Mouse (Mus musculus): Measurements from ENCODE around the gene Snap47. TPM values are rescaled to one million over a fixed set of nuclear protein-coding genes. Genes with fewer than 3 reads are reported as not detected.

The Snap47 gene
- total and polyA plus RNA-seq, 3 experiments, result 95.9 to 102 (median 101) TPM

DNA sequence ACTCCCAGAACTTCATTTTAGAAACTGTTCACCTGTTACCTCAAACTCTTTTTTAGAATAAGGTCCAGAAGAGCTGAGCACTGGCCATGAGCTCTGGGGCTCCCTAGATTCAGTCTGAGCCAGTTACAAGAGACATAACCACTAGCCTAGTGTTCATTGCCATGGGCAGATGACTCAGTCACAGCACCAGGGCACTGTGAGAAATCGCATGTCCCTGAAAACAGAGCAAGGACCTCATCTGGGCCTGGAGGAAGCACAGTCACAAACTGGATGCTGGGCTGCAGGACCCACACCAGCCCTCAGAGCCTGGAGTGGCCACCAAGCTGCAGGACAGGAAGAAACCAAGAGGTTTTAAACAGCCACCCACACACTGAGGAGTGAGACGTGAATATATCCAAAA, 40.1 kb downstream of the Snap47 start:
- no peaks in the 10 kb centered on the region for H3K27me3 ChIP-seq (replicated peaks)
- H3K9ac ChIP-seq (ENCODE audit: insufficient read depth, low read depth), result no peak overlapping the region
- H3K4me3 ChIP-seq (replicated peaks in 1 of 3; ENCODE audit: low read depth in 2 of 3, low read length in 2 of 3, poor library complexity in 1 of 3), result no peak overlapping the region
- dilution Hi-C loops (cut with MboI; ENCODE audit: extremely low pct_ligation_motif_present, extremely low pct_unique_long_range_greater_than_20kb, low sequenced_read_pairs), result no loop called here
- no peaks in the 10 kb centered on the region for H3K9me3 ChIP-seq (replicated peaks; ENCODE audit: low read length)
- no peak for TF ChIP-seq ETS1 (conservative IDR thresholded peaks at IDR 0.05; ENCODE audit: low read depth, low read length)
- TF ChIP-seq KAT2A (IDR thresholded peaks at IDR 0.05; ENCODE audit: insufficient replicate concordance, low read length), result no peak
- no peak for TF ChIP-seq CHD2 (IDR thresholded peaks at IDR 0.05; ENCODE audit: low read length)
- no peak for TF ChIP-seq HCFC1 (IDR thresholded peaks at IDR 0.05; ENCODE audit: low read depth, low read length)
- no peak for TF ChIP-seq MEF2A (IDR thresholded peaks at IDR 0.05; ENCODE audit: borderline replicate concordance, low read depth, low read length)
- TF ChIP-seq IRF4 (IDR thresholded peaks at IDR 0.05; ENCODE audit: low read depth, low read length), result no peak
- no peak for TF ChIP-seq MAX (IDR thresholded peaks at IDR 0.05; ENCODE audit: low read length)
- TF ChIP-seq GABPA (IDR thresholded peaks at IDR 0.05; ENCODE audit: insufficient replicate concordance, low read depth, low read length), result no peak
- TF ChIP-seq SIN3A (IDR thresholded peaks at IDR 0.05; ENCODE audit: low read length), result no peak
- TF ChIP-seq TCF12 (IDR thresholded peaks at IDR 0.05; ENCODE audit: low read depth, low read length), result no peak
- no peak for TF ChIP-seq JUN (IDR thresholded peaks at IDR 0.05; ENCODE audit: insufficient read depth, low read depth, low read length)
- no peak for TF ChIP-seq E2F4 (IDR thresholded peaks at IDR 0.05; ENCODE audit: insufficient replicate concordance, low read depth, low read length)
- TF ChIP-seq CTCF (conservative IDR thresholded peaks at IDR 0.05 in 1 of 2, IDR thresholded peaks at IDR 0.05 in 1 of 2; ENCODE audit: low read depth in 2 of 2, low read length in 2 of 2), result no peak
- no peak for TF ChIP-seq UBTF (IDR thresholded peaks at IDR 0.05; ENCODE audit: low read depth, low read length)
- no peak for TF ChIP-seq ELF1 (IDR thresholded peaks at IDR 0.05; ENCODE audit: low read depth, low read length)
- no peak for TF ChIP-seq USF1 (IDR thresholded peaks at IDR 0.05; ENCODE audit: low read depth, low read length)
- TF ChIP-seq RCOR1 (conservative IDR thresholded peaks at IDR 0.05; ENCODE audit: low read depth, low read length), result no peak
- TF ChIP-seq MAZ (IDR thresholded peaks at IDR 0.05; ENCODE audit: low read depth, low read length), result no peak
- TF ChIP-seq ZC3H11A (IDR thresholded peaks at IDR 0.05; ENCODE audit: low read depth, low read length), result no peak
- H3K36me3 ChIP-seq (replicated peaks in 1 of 2; ENCODE audit: control insufficient read depth in 1 of 2, insufficient read depth in 1 of 2, low read length in 1 of 2), result peaks cover 70 to 96% of the 10 kb centered on the region in 2 experiments
- H3K4me1 ChIP-seq (ENCODE audit: control insufficient read depth in 1 of 2, insufficient read depth in 2 of 2), result peaks cover 0 to 6% of the 10 kb centered on the region in 2 experiments; a peak in 2 of 4 replicates
- H3K79me2 ChIP-seq (replicated peaks; ENCODE audit: control insufficient read depth, extremely low read depth, insufficient read depth, poor library complexity, severe bottlenecking), result no peaks in the 10 kb centered on the region
- no peak overlapping the region for H3K4me2 ChIP-seq (ENCODE audit: insufficient read depth, low read depth, poor library complexity, severe bottlenecking)
- in situ Hi-C loops (cut with MboI; ENCODE audit: low pct_ligation_motif_present, low pct_unique_long_range_greater_than_20kb, low sequenced_read_pairs), result no loop called here
- no peak overlapping the region for H3K27ac ChIP-seq (ENCODE audit: insufficient read depth, low read depth)
- DNase-seq (ENCODE audit: extremely low read depth), result no peak

DNA sequence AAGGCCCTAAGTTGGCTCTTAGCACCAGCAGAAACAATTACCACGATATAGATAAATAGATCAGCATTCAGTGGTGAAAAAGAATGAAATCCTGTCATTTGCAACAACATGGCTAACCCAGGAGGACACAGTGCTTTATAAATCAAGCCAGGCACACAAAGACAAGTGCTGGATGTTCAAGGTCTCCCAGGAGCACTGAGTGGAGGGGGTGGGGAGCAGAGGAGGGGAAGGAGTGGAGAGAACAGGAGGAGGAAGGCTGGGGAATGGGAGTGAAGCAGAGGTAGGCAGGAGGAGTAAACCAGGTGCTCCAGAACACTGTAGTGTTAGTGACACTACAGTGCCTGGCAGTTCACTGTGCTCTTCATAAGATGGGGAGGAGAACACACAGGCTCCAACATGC, 45.2 kb downstream of the Snap47 start:
- no peaks in the 10 kb centered on the region for H3K4me1 ChIP-seq (ENCODE audit: control insufficient read depth in 1 of 2, insufficient read depth in 2 of 2)
- H3K4me3 ChIP-seq (replicated peaks in 1 of 3; ENCODE audit: low read depth in 2 of 3, low read length in 2 of 3, poor library complexity in 1 of 3), result no peak overlapping the region
- no peak overlapping the region for H3K9ac ChIP-seq (ENCODE audit: insufficient read depth, low read depth)
- DNase-seq (ENCODE audit: extremely low read depth), result no peak
- no peak for TF ChIP-seq MXI1 (IDR thresholded peaks at IDR 0.05; ENCODE audit: low read depth, low read length)
- no peak for TF ChIP-seq JUND (conservative IDR thresholded peaks at IDR 0.05; ENCODE audit: low read depth, low read length)
- in situ Hi-C loops (cut with MboI; ENCODE audit: low pct_ligation_motif_present, low pct_unique_long_range_greater_than_20kb, low sequenced_read_pairs) (no loop called here), dilution Hi-C loops (cut with MboI; ENCODE audit: extremely low pct_ligation_motif_present, extremely low pct_unique_long_range_greater_than_20kb, low sequenced_read_pairs) (no loop called here)
- H3K79me2 ChIP-seq (replicated peaks; ENCODE audit: control insufficient read depth, extremely low read depth, insufficient read depth, poor library complexity, severe bottlenecking), result no peaks in the 10 kb centered on the region
- no peaks in the 10 kb centered on the region for H3K27me3 ChIP-seq (replicated peaks)
- H3K9me3 ChIP-seq (replicated peaks; ENCODE audit: low read length), result no peaks in the 10 kb centered on the region
- H3K36me3 ChIP-seq (replicated peaks in 1 of 2; ENCODE audit: control insufficient read depth in 1 of 2, insufficient read depth in 1 of 2, low read length in 1 of 2), result peaks cover 58 to 87% of the 10 kb centered on the region in 2 experiments
- H3K4me2 ChIP-seq (ENCODE audit: insufficient read depth, low read depth, poor library complexity, severe bottlenecking), result no peak overlapping the region
- H3K27ac ChIP-seq (ENCODE audit: insufficient read depth, low read depth), result no peak overlapping the region

Data from CH12.LX (cell line).